Mouse (Mus musculus) MEL (cell line): ENCODE data around the gene Lrrc30. TPM values are rescaled to one million over a fixed set of nuclear protein-coding genes. Genes with fewer than 3 reads are reported as not detected.

Experiments used
- DNase-seq: peaks from one replicate; pipeline ENCODE4 v3.0.0; 2011; ENCODE audit warnings: low read depth, low spot score
- H3K27ac ChIP-seq: 2 replicates; pipeline ENCODE4 v1.5.1; 2012; ENCODE audit warnings: low read depth, mild to moderate bottlenecking, control low read depth, low read length, moderate library complexity; ENCODE audit not compliant: control insufficient read depth
- H3K27me3 ChIP-seq, 2 experiments: fragments of 150-350 bp in 1 of 2; sonication (generic) in 1 of 2; 2 replicates each; pipeline ENCODE4 v1.6.1; 2012; ENCODE audit warnings: low read length in 2 of 2, mild to moderate bottlenecking in 2 of 2, improper control_type of control experiment in 1 of 2, moderate library complexity in 1 of 2; ENCODE audit not compliant: insufficient read depth in 2 of 2, control insufficient read depth in 1 of 2
- H3K36me3 ChIP-seq, 2 experiments: 2 replicates each; pipeline ENCODE4 v1.6.1; 2012 to 2014; ENCODE audit warnings: low read length in 2 of 2, improper control_type of control experiment in 1 of 2, inconsistent platforms in 1 of 2, mild to moderate bottlenecking in 1 of 2; ENCODE audit not compliant: insufficient read depth in 2 of 2, control insufficient read depth in 1 of 2
- H3K4me1 ChIP-seq, 2 experiments: fragments of 150-350 bp in 1 of 2; sonication (generic) in 1 of 2; 2 replicates each; pipeline ENCODE4 v1.6.1; 2012; ENCODE audit warnings: low read length in 2 of 2, improper control_type of control experiment in 1 of 2, mild to moderate bottlenecking in 1 of 2; ENCODE audit not compliant: insufficient read depth in 2 of 2, control insufficient read depth in 1 of 2
- H3K4me3 ChIP-seq, 2 experiments: fragments of 150-350 bp in 1 of 2; sonication (generic) in 1 of 2; 2 replicates each; pipeline ENCODE4 v1.5.1; 2012; ENCODE audit warnings: low read depth in 2 of 2, low read length in 2 of 2, mild to moderate bottlenecking in 2 of 2, moderate library complexity in 2 of 2, control low read depth in 1 of 2, improper control_type of control experiment in 1 of 2; ENCODE audit not compliant: control insufficient read depth in 1 of 2, insufficient read depth in 1 of 2
- H3K79me2 ChIP-seq: 2 replicates; pipeline ENCODE4 v1.6.1; 2012; ENCODE audit warnings: mild to moderate bottlenecking, low read length, moderate library complexity; ENCODE audit not compliant: control insufficient read depth, poor library complexity, insufficient read depth
- H3K9ac ChIP-seq: 2 replicates; pipeline ENCODE4 v1.6.1; 2012; ENCODE audit warnings: low read depth, mild to moderate bottlenecking, control low read depth, low read length, moderate library complexity; ENCODE audit not compliant: control insufficient read depth, poor library complexity, severe bottlenecking
- H3K9me3 ChIP-seq: fragments of 150-350 bp; sonication (generic); replicated peaks from 2 replicates; pipeline ENCODE4 v1.6.1; 2012; ENCODE audit warnings: mild to moderate bottlenecking, low read length, improper control_type of control experiment, moderate library complexity; ENCODE audit not compliant: insufficient read depth
- CHD1 ChIP-seq: IDR thresholded peaks from 2 replicates; pipeline ENCODE4 v1.6.1; 2012; ENCODE audit warnings: low read depth, mild to moderate bottlenecking, inconsistent platforms, low read length, improper control_type of control experiment
- CHD2 ChIP-seq: IDR thresholded peaks from 2 replicates; pipeline ENCODE4 v1.6.1; 2011; ENCODE audit warnings: low read length, improper control_type of control experiment
- CTCF ChIP-seq, 3 experiments: IDR thresholded peaks in 2 of 3; conservative IDR thresholded peaks in 1 of 3; 2 replicates each; pipeline ENCODE4 v1.5.1; 2011 to 2012; ENCODE audit warnings: low read length in 3 of 3, low read depth in 2 of 3, mild to moderate bottlenecking in 2 of 3, improper control_type of control experiment in 1 of 3, inconsistent platforms in 1 of 3, mixed read lengths in 1 of 3, moderate library complexity in 1 of 3; ENCODE audit not compliant: control insufficient read depth in 1 of 3, insufficient read depth in 1 of 3, poor library complexity in 1 of 3, severe bottlenecking in 1 of 3
- ETS1 ChIP-seq: IDR thresholded peaks from 2 replicates; pipeline ENCODE4 v1.6.1; 2012; ENCODE audit warnings: low read depth, mild to moderate bottlenecking, inconsistent platforms, low read length, improper control_type of control experiment, moderate library complexity
- KAT2A ChIP-seq: conservative IDR thresholded peaks from 2 replicates; pipeline ENCODE4 v1.6.1; 2012; ENCODE audit warnings: low read depth, low read length, improper control_type of control experiment, inconsistent platforms
- MAFK ChIP-seq: IDR thresholded peaks from 2 replicates; pipeline ENCODE4 v1.6.1; 2011; ENCODE audit warnings: low read depth, mild to moderate bottlenecking, low read length, improper control_type of control experiment, borderline replicate concordance
- MAZ ChIP-seq: IDR thresholded peaks from 2 replicates; pipeline ENCODE4 v1.6.1; 2012; ENCODE audit warnings: low read depth, mild to moderate bottlenecking, inconsistent platforms, low read length, improper control_type of control experiment
- MEF2A ChIP-seq: IDR thresholded peaks from 2 replicates; pipeline ENCODE4 v1.6.1; 2014; ENCODE audit warnings: low read depth, mild to moderate bottlenecking, inconsistent platforms, low read length, improper control_type of control experiment; ENCODE audit not compliant: poor library complexity, insufficient replicate concordance, severe bottlenecking; ENCODE audit errors: extremely low read depth
- POLR2A ChIP-seq, 2 experiments: IDR thresholded peaks; 2 replicates each; pipeline ENCODE4 v1.6.1; 2011 to 2012; ENCODE audit warnings: low read length in 2 of 2, mild to moderate bottlenecking in 2 of 2, control low read depth in 1 of 2, improper control_type of control experiment in 1 of 2, low read depth in 1 of 2, moderate library complexity in 1 of 2; ENCODE audit not compliant: control insufficient read depth in 1 of 2, insufficient read depth in 1 of 2, poor library complexity in 1 of 2
- POLR2AphosphoS2 ChIP-seq: IDR thresholded peaks from 2 replicates; pipeline ENCODE4 v1.6.1; 2011; ENCODE audit warnings: low read length, improper control_type of control experiment
- SIN3A ChIP-seq: IDR thresholded peaks from 2 replicates; pipeline ENCODE4 v1.6.1; 2012; ENCODE audit warnings: low read length, improper control_type of control experiment, inconsistent platforms
- SMC3 ChIP-seq: IDR thresholded peaks from 2 replicates; pipeline ENCODE4 v1.6.1; 2011; ENCODE audit warnings: low read depth, low read length, improper control_type of control experiment
- TAL1 ChIP-seq: IDR thresholded peaks from 2 replicates; pipeline ENCODE4 v1.6.1; 2012; ENCODE audit warnings: mild to moderate bottlenecking, inconsistent platforms, low read length, moderate library complexity, mixed read lengths
- UBTF ChIP-seq: IDR thresholded peaks from 2 replicates; pipeline ENCODE4 v1.6.1; 2012; ENCODE audit warnings: low read depth, mild to moderate bottlenecking, inconsistent platforms, low read length, improper control_type of control experiment, moderate library complexity, borderline replicate concordance; ENCODE audit not compliant: insufficient read depth
- USF1 ChIP-seq: IDR thresholded peaks from 2 replicates; pipeline ENCODE4 v1.6.1; 2014; ENCODE audit warnings: low read depth, mild to moderate bottlenecking, inconsistent platforms, low read length, improper control_type of control experiment, moderate library complexity
- polyA plus RNA-seq, 2 experiments: library from polyadenylated mRNA; stranded (reverse) in 1 of 2; unstranded in 1 of 2; fragments of >175 nt in 1 of 2; fragments of >200 nt in 1 of 2; gene quantifications; 2 replicates each; pipeline versions ENCODE4 v1.2.1 to v1.2.4; 2012; ENCODE audit warnings: low replicate concordance in 2 of 2, low read depth in 1 of 2; ENCODE audit not compliant: insufficient read length in 2 of 2, insufficient read depth in 1 of 2, missing spikeins in 1 of 2
- total RNA-seq: library from RNA; depleted of rRNA; stranded (reverse); fragments of 300-350 nt; gene quantifications from 2 replicates; pipeline ENCODE4 v1.2.3, GENCODE M21; 2012

Lrrc30 gene
- total and polyA plus RNA-seq, 3 experiments = not detected

DNA sequence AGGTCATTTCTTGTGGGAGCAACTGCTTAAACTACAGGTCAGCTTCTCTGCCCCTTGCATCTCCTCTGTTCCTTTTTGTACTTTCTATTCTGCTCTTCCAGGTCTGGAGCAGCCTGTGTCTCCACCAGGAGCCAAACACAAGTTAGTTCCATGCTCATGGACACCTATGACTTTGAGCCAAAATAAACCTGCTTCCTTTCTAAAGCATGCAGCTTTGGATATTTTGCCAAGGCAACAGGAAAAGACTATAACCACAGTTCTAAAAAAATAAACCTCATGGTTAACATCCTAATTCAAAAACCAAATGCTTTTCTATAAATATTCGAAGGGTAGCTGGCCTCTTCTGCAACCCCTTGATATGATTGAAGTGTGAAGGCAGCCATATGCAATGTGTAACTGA, 19.9 kb downstream of the Lrrc30 start:
- H3K4me1 ChIP-seq = no peaks in the 10 kb centered on the region
- no peak for DNase-seq
- H3K79me2 ChIP-seq = no peaks in the 10 kb centered on the region
- no peak overlapping the region for H3K4me3 ChIP-seq
- no peak for TF ChIP-seq USF1
- TF ChIP-seq SMC3 = no peak
- TF ChIP-seq SIN3A = no peak
- TF ChIP-seq UBTF = no peak
- TF ChIP-seq KAT2A = no peak
- no peak for TF ChIP-seq MAZ
- no peak for TF ChIP-seq CTCF (IDR thresholded peaks at IDR 0.05 in 2 of 3, conservative IDR thresholded peaks at IDR 0.05 in 1 of 3; ENCODE audit: control insufficient read depth in 1 of 3, insufficient read depth in 1 of 3, low read depth in 2 of 3, low read length in 3 of 3, poor library complexity in 1 of 3, severe bottlenecking in 1 of 3)
- no peak for TF ChIP-seq MEF2A
- no peak for TF ChIP-seq MAFK
- no peak overlapping the region for H3K27ac ChIP-seq
- no peaks in the 10 kb centered on the region for H3K36me3 ChIP-seq
- no peak overlapping the region for H3K9ac ChIP-seq
- H3K9me3 ChIP-seq = no peaks in the 10 kb centered on the region
- no peaks in the 10 kb centered on the region for H3K27me3 ChIP-seq

DNA sequence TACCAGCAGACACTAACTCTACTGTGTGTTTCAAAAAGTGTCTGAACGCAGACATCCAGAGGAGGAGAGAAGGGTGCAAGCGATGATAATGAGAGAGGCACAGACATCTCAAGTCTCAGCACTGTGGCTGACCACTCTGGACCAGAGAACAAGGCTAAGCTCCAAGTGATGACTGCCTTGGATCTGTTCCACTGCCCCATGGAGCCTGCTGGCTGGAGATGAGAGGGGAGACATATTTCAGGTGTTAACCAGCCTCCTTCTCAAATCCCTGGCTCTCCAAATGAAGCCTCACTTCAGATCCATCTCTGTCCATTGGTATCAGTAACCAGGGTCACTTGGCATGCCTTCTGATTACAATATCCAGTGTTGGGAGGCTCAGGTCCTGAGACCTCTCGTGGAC, 20.4 kb downstream of the Lrrc30 start:
- Histone ChIP-seq H3K36me3 (no peaks in the 10 kb centered on the region), H3K4me3 (no peak overlapping the region), H3K27me3 (no peaks in the 10 kb centered on the region), H3K79me2 (no peaks in the 10 kb centered on the region), H3K9ac (no peak overlapping the region), H3K27ac (no peak overlapping the region), H3K9me3 (no peaks in the 10 kb centered on the region), H3K4me1 (no peaks in the 10 kb centered on the region)
- no peak for TF ChIP-seq ETS1
- TF ChIP-seq MAZ = no peak
- TF ChIP-seq POLR2A (IDR thresholded peaks at IDR 0.05; ENCODE audit: control insufficient read depth in 1 of 2, insufficient read depth in 1 of 2, low read depth in 1 of 2, low read length in 2 of 2, poor library complexity in 1 of 2) = no peak
- DNase-seq = no peak

DNA sequence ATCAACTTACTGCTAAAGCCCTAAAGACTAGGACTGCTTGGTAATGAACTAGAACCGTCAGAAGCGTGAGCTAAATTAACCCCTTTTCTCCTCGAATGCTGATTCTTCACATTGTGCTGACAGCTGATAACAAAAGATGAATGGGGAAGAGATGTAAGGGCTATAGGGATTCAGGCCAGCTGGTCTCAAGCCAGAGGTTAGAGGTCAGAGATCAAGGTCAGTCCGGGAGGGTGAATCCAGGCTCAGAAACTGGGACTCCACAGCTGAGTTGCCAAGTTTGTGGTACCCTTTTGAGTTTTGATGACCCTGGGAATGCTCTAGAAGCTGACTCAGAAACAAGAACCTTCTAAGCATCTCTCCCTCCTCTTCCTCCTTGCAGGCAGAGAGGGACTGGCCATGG, 28.1 kb downstream of the Lrrc30 start:
- no peaks in the 10 kb centered on the region for H3K9me3 ChIP-seq
- no peak overlapping the region for H3K9ac ChIP-seq
- DNase-seq = no peak
- H3K4me3 ChIP-seq = no peak overlapping the region
- no peaks in the 10 kb centered on the region for H3K36me3 ChIP-seq
- no peak for TF ChIP-seq CHD1
- no peak for TF ChIP-seq MEF2A
- TF ChIP-seq POLR2AphosphoS2 = no peak
- no peak for TF ChIP-seq KAT2A
- TF ChIP-seq ETS1 = no peak
- TF ChIP-seq CHD2 = no peak
- TF ChIP-seq MAZ = no peak
- TF ChIP-seq TAL1 = no peak
- H3K4me1 ChIP-seq = no peaks in the 10 kb centered on the region
- no peak overlapping the region for H3K27ac ChIP-seq
- H3K79me2 ChIP-seq = no peaks in the 10 kb centered on the region
- no peaks in the 10 kb centered on the region for H3K27me3 ChIP-seq
